Mouse (Mus musculus): Measurements from ENCODE around the gene Tigd3. TPM values are rescaled to one million over a fixed set of nuclear protein-coding genes. Genes with fewer than 3 reads are reported as not detected.
"Not testable (repeated sequence)": the region's sequence is repeated elsewhere in the genome, so short reads cannot be mapped to it uniquely, and the experiment has no call there.

The Tigd3 gene
- polyA plus RNA-seq, 1 experiment from 2014 or later = 5.7 TPM

DNA sequence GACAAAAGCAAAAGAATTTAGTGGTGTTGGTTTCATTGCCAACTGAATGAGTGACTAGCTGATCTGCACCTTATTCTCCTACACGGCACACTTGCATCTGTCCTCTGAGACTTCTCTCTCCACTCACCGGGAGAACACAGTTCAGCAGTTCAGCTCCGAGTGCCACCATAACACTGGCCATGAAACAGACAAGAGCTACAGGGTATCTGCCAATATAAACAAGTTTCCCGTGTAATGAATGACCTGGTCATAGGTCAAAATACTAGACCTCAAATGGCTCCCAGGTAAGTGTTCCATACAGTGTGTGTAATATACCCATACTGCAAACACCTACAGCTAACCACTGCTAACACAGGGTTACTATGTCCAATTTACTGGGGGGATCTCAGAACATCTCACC lies 4.7 kb downstream of the Tigd3 start:
- ATAC-seq (ENCODE audit: insufficient read depth, low FRiP score, low TSS enrichment) = no peak

DNA sequence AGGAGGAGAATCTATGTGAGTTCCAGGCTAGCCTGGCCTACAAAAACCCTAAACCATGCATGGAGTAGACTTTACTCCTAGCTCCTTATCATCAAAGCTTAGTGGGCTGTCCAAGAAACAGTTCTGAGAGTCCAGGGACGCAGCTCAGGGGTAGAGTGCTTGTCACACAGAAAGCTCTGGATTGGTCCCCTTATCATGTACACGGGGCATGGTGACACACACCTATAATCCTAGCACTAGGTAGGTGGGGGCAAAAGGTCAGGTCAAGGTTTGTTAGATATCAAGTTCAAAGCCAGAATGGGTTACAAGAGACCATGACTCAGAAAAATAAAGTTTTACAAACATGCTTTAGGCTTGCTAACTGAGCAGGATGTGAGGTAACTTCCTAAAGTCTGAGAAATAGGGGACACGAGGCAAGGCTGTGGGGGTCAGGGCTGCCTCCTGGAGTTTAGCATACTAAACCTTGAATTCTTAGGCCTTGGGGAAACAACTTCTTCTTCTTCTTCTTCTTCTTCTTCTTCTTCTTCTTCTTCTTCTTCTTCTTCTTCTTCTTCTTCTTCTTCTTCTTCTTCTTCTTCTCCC lies 6.6 kb downstream of the Tigd3 start:
- H3K4me3 ChIP-seq (ENCODE audit: low read depth, low read length) = no peak overlapping the region
- ATAC-seq (ENCODE audit: insufficient read depth, low FRiP score, low TSS enrichment) = no peak
- no peaks in the 10 kb centered on the region; the same call in 1 of the 2 replicates for H3K36me3 ChIP-seq (ENCODE audit: control insufficient read depth, insufficient read depth, low read length)
- no peaks in the 10 kb centered on the region for H3K4me1 ChIP-seq (ENCODE audit: control insufficient read depth, insufficient read depth, low read length)
- H3K9ac ChIP-seq (ENCODE audit: low read length) = no peak overlapping the region
- H3K4me2 ChIP-seq (ENCODE audit: low read depth) = no peak overlapping the region
- WGBS = 89% methylated on average over 3 of the region's 3 CpGs
- no peak for DNase-seq (ENCODE audit: low spot score)
- H3K9me3 ChIP-seq (ENCODE audit: control insufficient read depth, low read length) = no peaks in the 10 kb centered on the region
- H3K27ac ChIP-seq (ENCODE audit: low read depth, low read length) = no peak overlapping the region
- H3K27me3 ChIP-seq (ENCODE audit: control insufficient read depth, insufficient read depth, low read length) = no peaks in the 10 kb centered on the region

More for the DNA sequence above, 4.7 kb downstream of the Tigd3 start:
- H3K27me3 ChIP-seq (ENCODE audit: control insufficient read depth, insufficient read depth, low read length) = no peaks in the 10 kb centered on the region
- H3K4me3 ChIP-seq (ENCODE audit: low read depth, low read length) = no peak overlapping the region
- H3K4me1 ChIP-seq (ENCODE audit: control insufficient read depth, insufficient read depth, low read length) = peaks cover 9% of the 10 kb centered on the region; the same call in 1 of the 2 replicates
- H3K27ac ChIP-seq (ENCODE audit: low read depth, low read length) = no peak overlapping the region
- no peak overlapping the region for H3K4me2 ChIP-seq (ENCODE audit: low read depth)
- H3K36me3 ChIP-seq (ENCODE audit: control insufficient read depth, insufficient read depth, low read length) = no peaks in the 10 kb centered on the region; the same call in 1 of the 2 replicates
- H3K9me3 ChIP-seq (ENCODE audit: control insufficient read depth, low read length) = no peaks in the 10 kb centered on the region
- no peak for DNase-seq (ENCODE audit: low spot score)
- H3K9ac ChIP-seq (ENCODE audit: low read length) = no peak overlapping the region
- WGBS = 77% methylated on average over 4 of the region's 4 CpGs

DNA sequence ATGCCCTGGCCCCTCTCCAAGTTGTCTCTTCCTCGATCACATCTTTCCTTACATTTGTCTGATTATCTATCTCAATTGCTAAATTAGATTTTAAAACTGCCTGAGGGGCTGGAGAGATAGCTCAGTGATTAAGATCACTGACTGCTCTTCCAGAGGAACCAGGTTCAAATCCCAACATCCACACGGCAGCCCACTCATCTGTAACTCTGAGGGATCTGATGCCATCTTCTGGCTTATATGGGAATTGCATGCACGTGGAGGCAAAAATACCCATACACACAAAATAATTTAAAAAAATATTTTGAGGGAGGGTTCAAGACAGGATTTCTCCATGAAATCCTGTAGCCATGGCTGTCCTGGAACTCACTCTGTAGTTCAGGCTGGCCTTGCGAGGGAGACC lies 8.1 kb downstream of the Tigd3 start:
- WGBS = 61% methylated on average over 4 of the region's 4 CpGs
- no peak for DNase-seq (ENCODE audit: low spot score)

DNA sequence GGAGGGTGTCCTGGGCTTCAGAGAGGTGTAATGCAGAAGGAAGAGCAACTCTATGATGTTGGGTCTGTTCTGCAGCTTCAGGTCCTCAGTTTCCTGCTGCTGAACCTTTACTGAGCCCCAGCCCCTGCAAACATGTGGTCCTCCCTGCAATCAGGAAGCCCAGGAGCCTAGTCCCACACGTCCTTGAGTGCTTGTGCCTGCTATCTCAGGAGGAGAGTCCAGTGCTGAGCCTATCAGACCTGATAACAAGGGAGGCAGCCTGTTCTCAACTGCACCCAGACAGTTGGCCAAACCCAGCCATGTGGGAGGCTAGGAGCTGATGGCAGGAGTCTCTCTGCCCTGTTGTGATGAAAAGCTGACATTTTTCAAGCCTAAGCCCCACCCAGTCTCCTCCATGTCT lies 10.0 kb downstream of the Tigd3 start:
- Histone ChIP-seq H3K9me3 (ENCODE audit: control insufficient read depth, low read length) (no peaks in the 10 kb centered on the region), H3K9ac (ENCODE audit: low read length) (no peak overlapping the region), H3K4me3 (ENCODE audit: low read depth, low read length) (no peak overlapping the region), H3K4me2 (ENCODE audit: low read depth) (no peak overlapping the region), H3K27ac (ENCODE audit: low read depth, low read length) (no peak overlapping the region), H3K27me3 (ENCODE audit: control insufficient read depth, insufficient read depth, low read length) (no peaks in the 10 kb centered on the region), H3K36me3 (ENCODE audit: control insufficient read depth, insufficient read depth, low read length) (no peaks in the 10 kb centered on the region), H3K4me1 (ENCODE audit: control insufficient read depth, insufficient read depth, low read length) (no peaks in the 10 kb centered on the region)
- DNase-seq (ENCODE audit: low spot score) (no peak), ATAC-seq (ENCODE audit: insufficient read depth, low FRiP score, low TSS enrichment) (no peak)
- 82% methylated on average over 1 of the region's 1 CpGs for WGBS

More for the DNA sequence above, 8.1 kb downstream of the Tigd3 start:
- Histone ChIP-seq H3K9me3 (ENCODE audit: control insufficient read depth, low read length) (no peaks in the 10 kb centered on the region), H3K4me2 (ENCODE audit: low read depth) (no peak overlapping the region), H3K27me3 (ENCODE audit: control insufficient read depth, insufficient read depth, low read length) (no peaks in the 10 kb centered on the region), H3K9ac (ENCODE audit: low read length) (no peak overlapping the region), H3K27ac (ENCODE audit: low read depth, low read length) (no peak overlapping the region), H3K4me1 (ENCODE audit: control insufficient read depth, insufficient read depth, low read length) (no peaks in the 10 kb centered on the region), H3K4me3 (ENCODE audit: low read depth, low read length) (no peak overlapping the region), H3K36me3 (ENCODE audit: control insufficient read depth, insufficient read depth, low read length) (no peaks in the 10 kb centered on the region)
- ATAC-seq (ENCODE audit: insufficient read depth, low FRiP score, low TSS enrichment) = no peak

DNA sequence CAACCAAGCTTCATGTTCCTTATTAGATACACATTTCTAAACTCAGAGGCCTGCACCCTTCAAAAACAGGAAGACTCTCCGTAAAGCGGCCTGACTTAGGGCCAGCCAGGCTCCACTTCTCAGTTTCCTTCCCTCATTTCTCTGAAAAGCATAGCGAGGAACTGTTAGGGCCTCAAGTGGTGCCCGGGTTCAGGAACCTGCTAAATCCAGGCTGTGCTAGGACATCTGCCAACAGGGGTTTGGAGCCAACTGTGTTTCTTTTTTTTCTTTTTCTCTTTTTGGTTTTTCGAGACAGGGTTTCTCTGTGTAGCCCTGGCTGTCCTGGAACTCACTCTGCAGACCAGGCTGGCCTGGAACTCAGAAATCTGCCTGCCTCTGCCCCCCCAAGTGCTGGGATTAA lies 11.9 kb downstream of the Tigd3 start:
- H3K9me3 ChIP-seq (ENCODE audit: control insufficient read depth, low read length); H3K4me2 ChIP-seq (ENCODE audit: low read depth); H3K9ac ChIP-seq (ENCODE audit: low read length); H3K27ac ChIP-seq (ENCODE audit: low read depth, low read length); ATAC-seq (ENCODE audit: insufficient read depth, low FRiP score, low TSS enrichment); H3K4me3 ChIP-seq (ENCODE audit: low read depth, low read length); DNase-seq (ENCODE audit: low spot score); H3K36me3 ChIP-seq (ENCODE audit: control insufficient read depth, insufficient read depth, low read length); H3K27me3 ChIP-seq (ENCODE audit: control insufficient read depth, insufficient read depth, low read length); H3K4me1 ChIP-seq (ENCODE audit: control insufficient read depth, insufficient read depth, low read length): not testable (repeated sequence)
- 88% methylated on average over 5 of the region's 5 CpGs for WGBS

DNA sequence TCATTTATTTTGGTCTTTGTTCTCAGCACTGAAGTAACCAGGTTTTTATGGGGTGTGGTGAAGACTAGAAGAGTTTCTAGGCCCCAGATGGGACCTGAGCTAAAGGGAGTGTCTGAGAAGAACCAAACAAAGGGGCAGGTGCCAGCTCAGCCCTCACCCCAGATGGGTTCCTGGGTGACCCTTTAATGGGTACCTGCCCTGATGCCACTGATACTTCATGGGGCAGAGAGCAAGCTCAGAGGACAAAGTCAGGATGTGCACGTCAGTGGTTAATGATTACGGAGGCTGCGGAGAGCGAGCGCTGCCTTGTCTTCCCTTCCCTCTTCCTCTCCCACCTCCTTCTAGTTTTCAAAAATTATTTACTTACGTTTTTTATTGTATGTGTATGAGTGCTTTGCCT lies 12.8 kb downstream of the Tigd3 start:
- Histone ChIP-seq H3K9ac (ENCODE audit: low read length) (no peak overlapping the region), H3K9me3 (ENCODE audit: control insufficient read depth, low read length) (no peaks in the 10 kb centered on the region), H3K27me3 (ENCODE audit: control insufficient read depth, insufficient read depth, low read length) (no peaks in the 10 kb centered on the region), H3K4me3 (ENCODE audit: low read depth, low read length) (no peak overlapping the region), H3K4me2 (ENCODE audit: low read depth) (no peak overlapping the region), H3K27ac (ENCODE audit: low read depth, low read length) (no peak overlapping the region), H3K4me1 (ENCODE audit: control insufficient read depth, insufficient read depth, low read length) (no peaks in the 10 kb centered on the region), H3K36me3 (ENCODE audit: control insufficient read depth, insufficient read depth, low read length) (no peaks in the 10 kb centered on the region)
- ATAC-seq (ENCODE audit: insufficient read depth, low FRiP score, low TSS enrichment) (no peak), DNase-seq (ENCODE audit: low spot score) (no peak)
- WGBS = 95% methylated on average over 6 of the region's 6 CpGs

DNA sequence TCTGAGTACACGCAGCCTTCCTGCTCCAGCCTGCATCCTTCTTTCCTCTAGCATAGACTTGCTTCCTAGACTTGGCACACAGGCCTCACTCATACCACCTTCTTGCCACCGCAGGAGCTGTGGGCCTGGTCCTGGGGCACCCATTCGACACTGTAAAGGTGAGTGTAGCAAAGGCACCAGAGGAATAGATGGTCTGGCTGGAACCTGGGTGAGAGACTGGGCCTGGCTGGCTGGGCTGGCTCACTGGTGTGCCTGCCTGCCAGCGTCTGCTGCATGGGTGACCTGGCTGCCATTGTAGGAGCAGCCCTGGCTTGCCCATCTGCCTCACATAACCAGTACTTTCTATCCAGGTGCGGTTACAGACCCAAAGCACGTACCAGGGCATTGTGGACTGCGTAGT lies 14.2 kb downstream of the Tigd3 start:
- Histone ChIP-seq H3K9ac (ENCODE audit: low read length) (no peak overlapping the region), H3K4me3 (ENCODE audit: low read depth, low read length) (no peak overlapping the region), H3K36me3 (ENCODE audit: control insufficient read depth, insufficient read depth, low read length) (no peaks in the 10 kb centered on the region), H3K27ac (ENCODE audit: low read depth, low read length) (no peak overlapping the region), H3K4me2 (ENCODE audit: low read depth) (no peak overlapping the region), H3K4me1 (ENCODE audit: control insufficient read depth, insufficient read depth, low read length) (peaks cover 3% of the 10 kb centered on the region; the same call in 1 of the 2 replicates), H3K9me3 (ENCODE audit: control insufficient read depth, low read length) (no peaks in the 10 kb centered on the region), H3K27me3 (ENCODE audit: control insufficient read depth, insufficient read depth, low read length) (no peaks in the 10 kb centered on the region)
- WGBS = 97% methylated on average over 7 of the region's 7 CpGs
- ATAC-seq (ENCODE audit: insufficient read depth, low FRiP score, low TSS enrichment) = no peak
- DNase-seq (ENCODE audit: low spot score) = no peak

DNA sequence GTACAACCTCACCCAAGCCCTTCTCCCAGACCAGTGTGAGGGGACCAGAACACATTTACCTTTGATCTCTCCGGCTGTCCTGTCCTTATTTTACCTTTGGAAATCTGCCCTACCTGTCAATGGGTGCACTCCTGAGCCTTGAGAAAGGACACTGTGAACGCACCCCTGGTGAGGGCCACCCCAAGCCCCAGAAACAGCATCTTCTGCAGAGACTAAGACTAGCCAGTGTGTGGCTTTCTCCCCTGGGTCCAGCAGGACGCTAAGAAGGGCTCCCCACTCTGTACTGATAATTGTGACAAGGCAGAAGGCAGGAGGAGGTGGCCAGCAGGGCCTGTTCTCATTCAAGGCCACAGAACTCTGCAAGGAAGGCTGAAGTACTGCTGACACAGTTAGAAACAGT lies 15.0 kb downstream of the Tigd3 start:
- H3K4me2 ChIP-seq (ENCODE audit: low read depth) = no peak overlapping the region
- no peak for ATAC-seq (ENCODE audit: insufficient read depth, low FRiP score, low TSS enrichment)
- no peak for DNase-seq (ENCODE audit: low spot score)
- WGBS = 76% methylated on average over 3 of the region's 3 CpGs
- no peaks in the 10 kb centered on the region for H3K9me3 ChIP-seq (ENCODE audit: control insufficient read depth, low read length)
- H3K27ac ChIP-seq (ENCODE audit: low read depth, low read length) = no peak overlapping the region
- no peak overlapping the region for H3K4me3 ChIP-seq (ENCODE audit: low read depth, low read length)
- H3K4me1 ChIP-seq (ENCODE audit: control insufficient read depth, insufficient read depth, low read length) = peaks cover 11% of the 10 kb centered on the region; the same call in 1 of the 2 replicates
- H3K27me3 ChIP-seq (ENCODE audit: control insufficient read depth, insufficient read depth, low read length) = no peaks in the 10 kb centered on the region
- no peak overlapping the region for H3K9ac ChIP-seq (ENCODE audit: low read length)
- no peaks in the 10 kb centered on the region for H3K36me3 ChIP-seq (ENCODE audit: control insufficient read depth, insufficient read depth, low read length)

DNA sequence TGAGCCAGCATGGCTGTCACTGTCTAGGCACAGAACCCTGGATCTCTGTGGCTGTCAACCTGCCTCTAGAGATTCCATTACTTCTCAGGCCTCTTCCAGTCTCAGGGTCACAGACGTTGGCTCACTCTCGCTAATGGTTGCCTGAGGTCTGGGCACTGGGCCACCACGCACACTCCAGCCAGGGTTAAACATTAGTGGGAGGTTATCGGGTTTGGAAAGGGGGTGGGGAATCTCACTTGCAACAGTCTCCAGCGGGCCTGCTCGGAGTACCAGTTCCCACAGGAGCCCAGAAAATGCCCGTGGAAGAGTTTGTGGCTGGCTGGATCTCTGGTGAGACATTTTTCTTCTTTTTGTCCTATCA lies 15.6 kb downstream of the Tigd3 start:
- no peak overlapping the region for H3K4me3 ChIP-seq (ENCODE audit: low read depth, low read length)

More for the DNA sequence above, 15.6 kb downstream of the Tigd3 start:
- Histone ChIP-seq H3K9me3 (ENCODE audit: control insufficient read depth, low read length) (no peaks in the 10 kb centered on the region), H3K4me2 (ENCODE audit: low read depth) (no peak overlapping the region), H3K36me3 (ENCODE audit: control insufficient read depth, insufficient read depth, low read length) (no peaks in the 10 kb centered on the region), H3K27ac (ENCODE audit: low read depth, low read length) (no peak overlapping the region), H3K4me1 (ENCODE audit: control insufficient read depth, insufficient read depth, low read length) (peaks cover 12% of the 10 kb centered on the region; the same call in 1 of the 2 replicates), H3K27me3 (ENCODE audit: control insufficient read depth, insufficient read depth, low read length) (no peaks in the 10 kb centered on the region), H3K9ac (ENCODE audit: low read length) (no peak overlapping the region)
- no peak for ATAC-seq (ENCODE audit: insufficient read depth, low FRiP score, low TSS enrichment)
- 82% methylated on average over 7 of the region's 7 CpGs for WGBS
- DNase-seq (ENCODE audit: low spot score) = no peak

Measured in neural tube, embryonic 11.5 days (tissue).